Mouse (Mus musculus) cortical plate, adult 2 months (tissue): ENCODE data around the gene Mfsd12.

Source experiments
- CTCF ChIP-seq: fragments of 200-500 bp; IDR thresholded peaks from 2 replicates; pipeline ENCODE4 v1.5.1; 2011; ENCODE audit warnings: mild to moderate bottlenecking, control low read depth, low read length; ENCODE audit not compliant: insufficient read depth; ENCODE audit errors: extremely low read depth
- POLR2A ChIP-seq: fragments of 200-500 bp; IDR thresholded peaks from 2 replicates; pipeline ENCODE4 v1.6.1; 2011; ENCODE audit warnings: mild to moderate bottlenecking, low read length, control low read depth; ENCODE audit not compliant: insufficient read depth; ENCODE audit errors: extremely low read depth

DNA sequence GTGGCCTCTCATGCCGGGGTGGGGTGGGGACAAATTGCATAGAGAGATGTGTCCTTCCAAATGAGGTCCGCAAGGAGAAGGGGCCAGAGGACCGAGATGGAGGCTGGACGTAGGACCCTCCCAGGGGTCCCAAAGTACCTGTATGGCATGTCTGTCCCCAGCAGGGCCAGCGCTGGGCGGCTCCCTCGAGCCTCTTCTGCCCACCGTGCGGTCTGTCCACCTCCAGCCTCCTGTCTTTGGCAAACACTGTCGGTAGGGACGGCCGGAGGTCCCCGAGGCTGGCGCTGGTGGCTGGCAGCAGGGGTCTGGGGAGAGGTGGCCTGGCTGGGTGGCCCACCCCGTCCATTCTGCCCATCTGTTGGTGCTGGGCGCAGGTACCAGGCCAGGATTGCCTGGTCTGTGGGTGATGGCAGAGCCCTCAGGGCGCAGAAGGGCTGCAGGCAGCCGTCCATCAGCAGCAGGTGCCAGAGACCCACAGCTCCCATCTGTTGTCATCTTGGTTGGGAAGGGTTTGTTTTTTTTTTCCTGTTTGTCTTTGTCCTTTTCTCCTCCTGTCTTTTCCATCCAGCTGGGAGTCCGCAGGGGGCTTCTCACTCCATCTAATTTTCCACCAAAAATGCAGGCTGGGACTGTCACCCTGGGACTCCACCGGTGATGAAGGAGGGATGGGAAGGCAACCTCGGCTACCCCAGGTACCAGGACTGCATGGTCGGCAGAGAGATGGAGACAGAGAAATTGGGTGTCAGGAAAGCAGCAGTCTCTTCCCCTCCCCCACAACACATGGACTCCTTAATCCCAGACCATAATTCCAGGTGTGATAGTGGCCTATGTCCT is 43.3 kb downstream of the Mfsd12 start:
- TF ChIP-seq POLR2A, result no peak
- no peak for TF ChIP-seq CTCF
